Mouse (Mus musculus) stomach, embryonic 15.5 days (tissue): Measurements from ENCODE around the gene Tpra1. TPM values are rescaled to one million over a fixed set of nuclear protein-coding genes. Genes with fewer than 3 reads are reported as not detected.

Source experiments
- ATAC-seq: fragments of 200-750 bp; cut with Nextera tagmentation; 2 replicates; pipeline ENCODE4 v1.8.0; 2017; ENCODE audit warnings: low read depth, moderate number of reproducible peaks, moderate TSS enrichment; ENCODE audit not compliant: insufficient read depth, low FRiP score
- H3K27ac ChIP-seq: fragments of 300-500 bp; sonication (generic); 2 replicates; pipeline ENCODE4 v1.5.1; 2015; ENCODE audit warnings: mild to moderate bottlenecking, inconsistent platforms
- H3K27me3 ChIP-seq: fragments of 300-500 bp; sonication (generic); replicated peaks from 2 replicates; pipeline ENCODE4 v1.6.1; 2015; ENCODE audit warnings: inconsistent platforms
- H3K36me3 ChIP-seq: fragments of 300-500 bp; sonication (generic); 2 replicates; pipeline ENCODE4 v1.6.1; 2015; ENCODE audit warnings: inconsistent platforms
- H3K4me1 ChIP-seq: fragments of 300-500 bp; sonication (generic); 2 replicates; pipeline ENCODE4 v1.6.1; 2015; ENCODE audit warnings: inconsistent platforms
- H3K4me2 ChIP-seq: fragments of 300-500 bp; sonication (generic); 2 replicates; pipeline ENCODE4 v1.6.1; 2015; ENCODE audit warnings: mild to moderate bottlenecking, inconsistent platforms
- H3K4me3 ChIP-seq: fragments of 300-500 bp; sonication (generic); replicated peaks from 2 replicates; pipeline ENCODE4 v1.5.1; 2015; ENCODE audit warnings: inconsistent platforms
- H3K9ac ChIP-seq: fragments of 300-500 bp; sonication (generic); 2 replicates; pipeline ENCODE4 v1.6.1; 2015; ENCODE audit warnings: inconsistent platforms
- H3K9me3 ChIP-seq: fragments of 300-500 bp; sonication (generic); 2 replicates; pipeline ENCODE4 v1.6.1; 2016; ENCODE audit warnings: inconsistent platforms
- WGBS: fragments of 180-500 bp; shearing (Covaris S2); methylation state at CpG from one replicate; pipeline ENCODE4 v1.1.7; 2015; 5-methylcytosine and 5-hydroxymethylcytosine counted together
- polyA plus RNA-seq: library from polyadenylated mRNA; unstranded; fragments of >200 nt; fragmentation: Nextera tagmentation; extraction: Ambion mirVana; gene quantifications from 2 replicates; pipeline ENCODE4 v1.2.1, GENCODE M21; 2015

Tpra1 gene
- polyA plus RNA-seq, 1 experiment from 2014 or later: 60.1 TPM

- no peak overlapping the region for H3K9ac ChIP-seq
- H3K9me3 ChIP-seq: no peaks in the 10 kb centered on the region
- no peak overlapping the region for H3K4me3 ChIP-seq
- 65% methylated on average over 7 of the region's 7 CpGs for WGBS
- no peak for ATAC-seq
- H3K27ac ChIP-seq: no peak overlapping the region
- H3K4me2 ChIP-seq: no peak overlapping the region
- peaks cover 25% of the 10 kb centered on the region for H3K4me1 ChIP-seq
- H3K36me3 ChIP-seq: no peaks in the 10 kb centered on the region
- no peaks in the 10 kb centered on the region for H3K27me3 ChIP-seq
These were observed 28.0 kb downstream of the Tpra1 start for GRCm38 (mm10) chr6:88930049-88930448.

- no peaks in the 10 kb centered on the region for H3K9me3 ChIP-seq
- no peak for ATAC-seq
- no peak overlapping the region for H3K27ac ChIP-seq
- no peaks in the 10 kb centered on the region for H3K36me3 ChIP-seq
- no peak overlapping the region for H3K4me2 ChIP-seq
- 71% methylated on average over 2 of the region's 2 CpGs for WGBS
- no peak overlapping the region for H3K4me3 ChIP-seq
- H3K27me3 ChIP-seq: no peaks in the 10 kb centered on the region
- H3K9ac ChIP-seq: no peak overlapping the region
- H3K4me1 ChIP-seq: peaks cover 18% of the 10 kb centered on the region
These were observed 29.4 kb downstream of the Tpra1 start for GRCm38 (mm10) chr6:88931449-88931848.

DNA sequence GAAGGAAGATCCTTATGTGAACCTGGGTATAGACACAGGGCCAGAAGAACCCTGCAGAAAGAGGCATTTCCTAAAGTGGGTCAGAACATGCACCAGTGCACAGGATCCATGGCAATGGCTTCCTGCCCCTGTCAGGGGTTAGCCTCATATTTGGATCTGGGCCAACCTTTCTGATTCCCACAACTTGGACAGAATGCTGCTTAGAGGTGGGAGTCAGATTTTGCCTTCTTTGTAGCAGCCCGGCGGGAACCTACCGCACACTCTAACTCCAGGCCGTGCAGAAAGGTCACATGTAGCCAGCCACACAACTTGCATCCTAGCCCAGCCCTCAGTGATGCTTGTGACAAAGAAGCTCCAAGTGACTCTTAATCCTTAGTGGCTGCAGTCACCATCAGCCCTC, 32.1 kb downstream of the Tpra1 start:
- no peak for ATAC-seq
- no peak overlapping the region for H3K9ac ChIP-seq
- H3K27me3 ChIP-seq: no peaks in the 10 kb centered on the region
- peaks cover 13% of the 10 kb centered on the region for H3K4me1 ChIP-seq
- no peak overlapping the region for H3K4me3 ChIP-seq
- 64% methylated on average over 4 of the region's 4 CpGs for WGBS
- no peak overlapping the region for H3K4me2 ChIP-seq
- no peaks in the 10 kb centered on the region for H3K36me3 ChIP-seq
- H3K27ac ChIP-seq: no peak overlapping the region
- H3K9me3 ChIP-seq: no peaks in the 10 kb centered on the region

- Histone ChIP-seq H3K9me3 (no peaks in the 10 kb centered on the region), H3K4me1 (peaks cover 13% of the 10 kb centered on the region), H3K27me3 (no peaks in the 10 kb centered on the region), H3K36me3 (no peaks in the 10 kb centered on the region), H3K4me3 (no peak overlapping the region), H3K27ac (no peak overlapping the region), H3K9ac (no peak overlapping the region), H3K4me2 (no peak overlapping the region)
- ATAC-seq: no peak
- WGBS: 13% methylated on average over 4 of the region's 4 CpGs
These were observed 32.8 kb downstream of the Tpra1 start for GRCm38 (mm10) chr6:88934816-88935215.

DNA sequence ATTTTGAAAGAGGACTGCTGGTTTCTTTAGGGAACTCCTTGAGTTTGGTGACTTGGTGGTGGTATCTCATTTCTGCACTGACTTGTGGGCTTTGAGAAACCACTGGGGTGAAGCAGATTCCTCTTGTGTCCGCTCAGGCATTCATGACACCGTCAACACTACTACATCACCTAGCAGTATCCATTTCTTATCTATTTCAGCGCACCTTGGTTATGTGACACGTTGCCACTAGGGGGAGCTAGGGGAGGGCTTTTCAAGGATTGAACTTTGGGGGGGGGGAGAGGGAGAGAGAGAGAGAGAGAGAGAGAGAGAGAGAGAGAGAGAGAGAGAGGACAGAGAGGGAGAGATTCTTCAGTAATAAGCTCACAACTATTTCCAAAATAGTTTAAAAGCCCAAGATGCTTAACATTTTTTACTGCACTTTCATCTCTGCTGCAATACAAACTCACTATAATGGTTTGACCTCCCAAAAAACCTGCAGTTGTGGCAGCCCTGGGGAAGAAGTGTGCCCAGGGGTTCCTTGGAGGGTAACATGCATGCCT, 33.8 kb downstream of the Tpra1 start:
- ATAC-seq: no peak
- Histone ChIP-seq H3K27me3 (no peaks in the 10 kb centered on the region), H3K9me3 (no peaks in the 10 kb centered on the region), H3K9ac (no peak overlapping the region), H3K4me3 (no peak overlapping the region), H3K4me1 (peaks cover 13% of the 10 kb centered on the region), H3K4me2 (no peak overlapping the region), H3K27ac (no peak overlapping the region), H3K36me3 (no peaks in the 10 kb centered on the region)
- 14% methylated on average over 4 of the region's 4 CpGs for WGBS

GRCm38 (mm10) chr6:88936342-88937213, 34.5 kb downstream of the Tpra1 start:
- peaks cover 13% of the 10 kb centered on the region for H3K4me1 ChIP-seq
- WGBS: 71% methylated on average over 13 of the region's 13 CpGs
- H3K4me2 ChIP-seq: no peak overlapping the region
- H3K4me3 ChIP-seq: no peak overlapping the region
- no peak for ATAC-seq
- no peak overlapping the region for H3K27ac ChIP-seq
- H3K9ac ChIP-seq: no peak overlapping the region
- H3K36me3 ChIP-seq: no peaks in the 10 kb centered on the region
- H3K9me3 ChIP-seq: no peaks in the 10 kb centered on the region
- H3K27me3 ChIP-seq: no peaks in the 10 kb centered on the region

DNA sequence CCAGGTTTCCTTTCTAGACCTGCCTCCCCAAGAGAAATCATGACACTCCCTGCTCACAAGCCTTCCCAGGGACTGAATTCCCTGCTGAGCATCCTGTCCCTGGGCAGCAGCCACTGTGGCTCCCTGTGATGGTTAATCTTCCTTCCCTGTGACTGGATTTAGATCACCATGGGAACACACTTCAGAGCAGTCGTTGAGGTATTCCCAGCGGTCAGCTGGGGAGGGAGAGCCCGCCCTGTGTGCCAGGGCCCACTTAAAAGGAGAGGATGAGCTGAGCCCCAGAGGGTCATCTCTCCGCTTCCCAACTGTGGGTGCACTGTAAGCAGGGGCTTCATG, 35.1 kb downstream of the Tpra1 start:
- no peaks in the 10 kb centered on the region for H3K36me3 ChIP-seq
- no peak overlapping the region for H3K9ac ChIP-seq
- H3K27me3 ChIP-seq: no peaks in the 10 kb centered on the region
- H3K9me3 ChIP-seq: no peaks in the 10 kb centered on the region
- ATAC-seq: no peak
- H3K4me3 ChIP-seq: no peak overlapping the region
- whole genome bisulfite sequencing: 53% methylated on average over 4 of the region's 4 CpGs
- H3K4me2 ChIP-seq: no peak overlapping the region
- H3K27ac ChIP-seq: no peak overlapping the region
- peaks cover 13% of the 10 kb centered on the region for H3K4me1 ChIP-seq

DNA sequence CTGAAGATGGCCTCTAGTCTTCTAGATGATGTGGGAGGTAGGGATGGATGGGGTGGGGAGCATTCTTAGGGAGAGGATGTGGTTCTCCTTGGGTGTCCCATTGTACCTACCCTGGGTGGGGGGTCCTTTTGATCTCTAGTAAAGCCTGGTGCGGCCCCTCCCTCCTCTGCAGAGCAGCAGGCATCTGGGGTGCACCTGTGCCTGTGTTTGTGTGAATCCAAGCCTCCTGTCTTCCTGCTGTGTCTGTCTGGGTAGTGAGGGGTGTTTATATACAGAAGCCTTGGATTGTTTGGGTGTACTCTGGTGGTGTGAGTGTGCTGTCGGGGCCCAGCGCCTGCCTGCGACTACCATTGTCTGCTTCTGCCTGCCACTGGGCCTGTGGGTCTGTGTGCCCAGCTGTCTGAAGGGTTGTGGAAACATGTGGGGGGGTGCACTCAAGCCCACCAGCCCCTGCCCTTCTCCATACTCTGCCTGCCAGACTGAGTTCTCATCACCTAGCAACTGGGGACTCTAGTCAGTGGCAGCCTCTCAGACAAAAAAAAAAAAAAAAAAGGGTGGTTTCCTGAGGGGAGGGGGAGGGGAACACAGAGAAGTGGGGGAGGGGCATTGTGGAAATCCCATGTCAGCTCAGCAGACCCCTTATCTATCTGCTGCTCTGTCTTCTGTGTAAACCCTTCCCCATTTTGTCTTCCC, 36.1 kb downstream of the Tpra1 start:
- Histone ChIP-seq H3K9me3 (no peaks in the 10 kb centered on the region), H3K27ac (no peak overlapping the region), H3K9ac (no peak overlapping the region), H3K4me1 (peaks cover 13% of the 10 kb centered on the region), H3K36me3 (no peaks in the 10 kb centered on the region), H3K27me3 (no peaks in the 10 kb centered on the region), H3K4me2 (no peak overlapping the region), H3K4me3 (no peak overlapping the region)
- no peak for ATAC-seq
- 31% methylated on average over 4 of the region's 4 CpGs for WGBS

DNA sequence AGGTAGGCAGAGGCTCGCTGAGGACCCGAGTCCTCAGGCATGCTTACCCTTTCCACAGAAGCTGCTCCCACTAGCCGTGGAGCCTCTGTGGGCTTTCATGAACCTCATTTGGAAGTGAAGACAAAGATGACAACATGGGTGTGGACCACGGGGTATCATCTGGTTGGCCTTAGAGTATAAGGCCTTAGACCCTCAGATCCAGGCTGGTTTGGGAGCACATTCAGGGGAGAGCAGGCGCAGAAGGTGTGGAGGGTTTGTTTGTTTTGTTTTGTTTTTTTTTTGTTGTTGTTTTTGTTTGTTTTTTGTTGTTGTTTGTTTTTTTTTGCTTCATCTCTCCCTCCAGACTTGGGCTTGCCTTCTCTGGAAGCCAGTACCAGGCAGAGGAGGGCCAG, 36.6 kb downstream of the Tpra1 start:
- ATAC-seq: no peak
- Histone ChIP-seq H3K36me3 (no peaks in the 10 kb centered on the region), H3K4me2 (no peak overlapping the region), H3K9me3 (no peaks in the 10 kb centered on the region), H3K4me3 (no peak overlapping the region), H3K4me1 (peaks cover 13% of the 10 kb centered on the region), H3K27ac (no peak overlapping the region), H3K27me3 (no peaks in the 10 kb centered on the region), H3K9ac (no peak overlapping the region)
- 58% methylated on average over 5 of the region's 5 CpGs for WGBS

DNA sequence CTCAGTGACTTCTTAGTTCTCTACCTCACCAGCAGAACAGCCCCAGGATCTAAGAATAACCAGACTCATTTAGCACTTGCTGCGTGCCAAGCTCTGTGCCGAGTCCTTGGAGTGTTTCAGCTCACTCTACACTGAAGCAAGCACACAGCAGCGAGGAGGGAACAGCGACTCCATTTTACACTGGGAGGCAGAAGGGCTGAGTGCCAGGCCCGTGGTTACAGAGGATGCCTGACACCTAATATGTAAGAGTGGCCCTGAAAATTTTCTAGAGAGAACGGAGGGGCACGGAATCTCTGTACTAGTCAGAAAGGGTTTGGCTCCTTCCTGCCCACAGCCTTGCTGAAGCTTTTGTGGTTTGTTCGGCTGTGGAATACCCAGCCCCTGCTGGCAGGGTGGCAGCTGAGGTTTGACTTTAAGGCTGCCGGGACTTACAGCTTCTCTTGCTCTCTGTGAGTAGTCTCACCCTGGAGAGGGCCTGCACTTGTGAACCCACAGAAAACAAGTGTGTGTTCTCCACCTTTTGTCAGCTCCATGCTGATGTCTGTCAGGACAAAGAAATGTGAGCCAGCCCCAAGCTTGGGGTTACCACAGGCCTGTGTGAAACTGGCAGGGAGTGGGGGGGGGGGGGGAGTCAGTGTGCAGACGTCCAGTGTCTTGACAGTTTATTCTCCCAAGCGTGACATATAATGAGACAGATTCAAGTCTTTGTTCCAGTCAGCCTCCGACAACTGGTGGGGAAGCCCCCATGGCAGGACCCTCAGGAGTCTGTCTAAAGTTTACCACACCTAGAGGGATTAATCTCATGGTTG, 37.4 kb downstream of the Tpra1 start:
- 54% methylated on average over 12 of the region's 12 CpGs for WGBS
- Histone ChIP-seq H3K27ac (no peak overlapping the region), H3K27me3 (no peaks in the 10 kb centered on the region), H3K4me3 (no peak overlapping the region), H3K4me1 (peaks cover 9% of the 10 kb centered on the region), H3K4me2 (no peak overlapping the region), H3K9me3 (no peaks in the 10 kb centered on the region), H3K36me3 (no peaks in the 10 kb centered on the region), H3K9ac (no peak overlapping the region)
- ATAC-seq: no peak

GRCm38 (mm10) chr6:88940090-88940916, 38.3 kb downstream of the Tpra1 start:
- WGBS: 82% methylated on average over 9 of the region's 9 CpGs
- Histone ChIP-seq H3K9me3 (no peaks in the 10 kb centered on the region), H3K4me2 (no peak overlapping the region), H3K36me3 (no peaks in the 10 kb centered on the region), H3K4me3 (no peak overlapping the region), H3K4me1 (peaks cover 2% of the 10 kb centered on the region; the same call in 1 of the 2 replicates), H3K27ac (no peak overlapping the region), H3K27me3 (no peaks in the 10 kb centered on the region), H3K9ac (no peak overlapping the region)
- no peak for ATAC-seq
